Mouse (Mus musculus) liver, adult (tissue): ENCODE data around the gene Trabd2b.

Source experiments
- GATA4 ChIP-seq: IDR thresholded peaks from 2 replicates; pipeline ENCODE4 v1.6.1; 2014; ENCODE audit warnings: mild to moderate bottlenecking, low read length; ENCODE audit not compliant: insufficient replicate concordance

Trabd2b gene

GRCm38 (mm10) chr4:114519966-114520365 lies 113.4 kb downstream of the Trabd2b start:
- TF ChIP-seq GATA4 = no peak

- TF ChIP-seq GATA4 = no peak
These were observed 117.0 kb downstream of the Trabd2b start for GRCm38 (mm10) chr4:114523335-114524188.

DNA sequence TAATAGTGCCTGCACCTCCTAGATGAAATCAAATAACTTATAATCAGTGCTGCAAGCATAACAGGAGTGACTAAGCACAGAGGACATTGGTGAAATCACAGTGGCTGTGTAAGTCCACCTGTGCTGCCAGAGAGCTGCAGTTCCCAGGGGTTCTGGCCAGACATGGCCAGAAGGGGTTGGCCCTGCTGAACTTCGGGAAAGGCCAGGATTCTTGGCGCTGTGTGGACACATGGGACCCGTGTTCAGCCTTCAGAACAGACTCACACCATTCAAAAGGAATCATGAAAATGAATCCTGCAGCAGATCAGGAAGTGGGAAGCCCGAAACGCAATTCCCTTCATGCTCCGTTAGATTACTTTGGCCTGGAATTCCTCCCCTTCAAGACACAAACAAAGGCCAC lies 125.1 kb downstream of the Trabd2b start:
- no peak for TF ChIP-seq GATA4

DNA sequence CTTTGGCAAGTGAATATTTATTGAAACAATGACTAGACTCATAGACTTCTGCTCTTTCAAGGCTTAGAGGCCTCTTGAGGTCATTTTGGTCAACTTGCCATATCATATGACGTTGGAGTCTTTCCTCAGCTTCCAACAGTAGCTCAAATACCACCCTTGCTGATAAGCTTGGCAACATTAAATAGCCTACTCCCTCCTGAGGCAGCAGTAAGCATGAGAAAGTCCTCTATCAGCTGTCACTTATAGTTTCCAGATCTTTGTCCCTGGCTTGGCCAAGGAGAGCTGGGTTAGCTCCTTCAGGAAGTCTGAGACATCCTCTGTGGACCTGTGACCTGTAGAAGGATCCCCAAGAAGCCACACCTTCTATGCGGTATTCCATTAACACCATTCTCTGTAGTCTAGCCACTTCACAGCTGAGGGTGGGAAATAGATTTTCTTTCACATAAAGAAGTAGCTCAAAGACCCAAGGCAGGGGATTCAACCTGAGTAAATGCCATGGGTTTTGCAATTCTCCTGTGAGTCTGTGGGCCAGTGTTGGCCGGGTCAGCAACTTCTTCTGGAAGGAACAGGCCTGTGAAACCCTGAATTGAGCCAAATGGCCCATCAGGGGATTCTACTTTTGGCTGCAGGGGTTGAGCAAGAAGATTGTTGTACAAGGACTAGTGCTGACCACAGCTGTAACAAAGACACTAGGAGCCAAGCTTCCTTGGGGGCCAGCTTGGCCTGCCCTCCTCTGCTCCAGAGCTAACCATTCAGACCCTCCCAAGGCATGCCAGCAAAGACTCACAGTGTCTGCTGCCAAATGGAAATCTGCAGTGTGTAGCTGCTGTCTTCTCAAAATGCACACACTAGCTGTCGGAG lies 127.6 kb downstream of the Trabd2b start:
- no peak for TF ChIP-seq GATA4

- no peak for TF ChIP-seq GATA4
These were observed 131.0 kb downstream of the Trabd2b start for GRCm38 (mm10) chr4:114537376-114537974.

DNA sequence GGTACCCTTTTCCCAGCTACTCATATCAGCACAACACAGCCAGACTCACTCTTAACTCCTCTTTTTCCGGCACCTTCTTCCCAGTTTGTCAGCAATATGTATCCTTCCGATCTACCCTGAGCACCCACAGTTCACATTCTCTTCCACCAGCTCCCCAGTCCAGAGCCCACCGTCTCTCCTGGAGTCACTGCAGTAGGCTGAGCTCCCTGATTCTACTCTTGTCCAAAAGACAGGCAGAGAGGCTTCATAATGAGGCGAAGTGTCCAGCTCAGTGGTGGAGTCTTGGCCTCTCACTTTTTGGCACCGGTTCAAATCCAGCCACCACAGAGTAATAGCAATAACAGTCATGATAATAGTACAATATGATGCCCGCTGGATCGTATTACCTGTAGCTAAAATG lies 133.5 kb downstream of the Trabd2b start:
- no peak for TF ChIP-seq GATA4

- no peak for TF ChIP-seq GATA4
These were observed 134.7 kb downstream of the Trabd2b start for GRCm38 (mm10) chr4:114541221-114541620.

DNA sequence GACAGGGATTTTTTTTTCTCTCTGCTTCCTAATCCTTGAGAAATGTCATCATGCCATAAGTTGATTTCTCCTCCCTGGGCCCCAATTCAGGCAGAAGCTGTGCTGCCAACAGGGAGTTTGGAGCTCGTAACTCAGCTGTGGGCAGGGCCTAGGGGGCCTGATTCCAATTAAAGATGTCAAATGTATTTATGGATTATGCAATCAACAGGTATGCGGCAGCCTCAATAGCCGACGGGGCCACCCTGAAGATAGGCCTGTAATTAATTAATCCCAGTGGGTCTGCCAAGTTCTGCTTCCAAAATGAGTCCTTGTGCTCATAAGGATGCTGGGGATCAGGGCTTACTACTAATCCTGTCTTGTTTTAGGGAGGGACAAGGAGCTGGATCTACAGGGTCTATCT lies 135.6 kb downstream of the Trabd2b start:
- TF ChIP-seq GATA4 = no peak

- no peak for TF ChIP-seq GATA4
These were observed 139.1 kb downstream of the Trabd2b start for GRCm38 (mm10) chr4:114545481-114546200.

- no peak for TF ChIP-seq GATA4
These were observed 141.3 kb downstream of the Trabd2b start for GRCm38 (mm10) chr4:114547658-114548448.

DNA sequence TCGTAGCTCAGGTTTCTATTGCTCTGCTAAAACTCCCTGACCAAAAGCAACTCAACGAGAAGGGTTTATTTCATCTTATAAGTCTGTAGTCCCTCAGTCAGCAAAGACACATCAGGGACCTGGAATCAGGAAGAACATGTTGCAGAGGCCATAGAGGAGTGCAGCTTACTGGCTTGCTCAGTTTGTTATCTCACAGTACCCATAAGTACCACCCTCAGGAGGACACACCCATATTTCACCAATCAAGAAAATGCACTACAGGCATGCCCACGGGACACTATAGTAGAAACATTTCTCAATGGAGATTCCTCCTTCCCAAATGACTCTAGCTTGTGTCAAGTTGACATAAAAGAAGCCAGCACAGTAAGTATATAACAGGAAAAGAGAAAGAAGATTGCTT lies 143.0 kb downstream of the Trabd2b start:
- no peak for TF ChIP-seq GATA4

- no peak for TF ChIP-seq GATA4
These were observed 144.1 kb downstream of the Trabd2b start for GRCm38 (mm10) chr4:114550471-114551156.

GRCm38 (mm10) chr4:114556880-114557279 lies 150.4 kb downstream of the Trabd2b start:
- TF ChIP-seq GATA4 = no peak

DNA sequence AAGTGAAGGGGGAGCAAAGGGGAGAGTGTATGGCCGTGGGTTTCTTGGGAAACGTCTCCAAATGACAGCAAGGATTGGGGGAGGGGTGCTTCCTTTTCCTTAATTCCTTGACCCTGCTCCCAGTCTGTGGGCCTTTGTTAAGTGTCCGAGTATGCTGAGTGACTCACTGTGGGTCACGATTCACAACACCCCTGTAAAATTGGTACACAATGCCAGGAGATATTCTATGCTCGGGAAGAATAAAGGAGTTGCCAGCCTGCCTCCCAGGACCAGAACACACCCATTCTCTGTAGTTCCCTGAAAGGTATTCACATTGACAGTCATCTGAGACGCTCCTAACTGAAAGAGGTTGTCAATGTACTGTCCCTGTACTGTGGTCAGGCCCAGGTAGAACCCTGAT lies 151.2 kb downstream of the Trabd2b start:
- TF ChIP-seq GATA4 = no peak
